Mouse (Mus musculus): ENCODE data around the gene Nr5a2. TPM values are rescaled to one million over a fixed set of nuclear protein-coding genes. Genes with fewer than 3 reads are reported as not detected.

The Nr5a2 gene
- polyA plus RNA-seq, 1 experiment from 2014 or later = 3.1 TPM

- Histone ChIP-seq H3K36me3 (replicated peaks; ENCODE audit: insufficient read depth, low read length) (no peaks in the 10 kb centered on the region), H3K27ac (ENCODE audit: low read depth) (no peak overlapping the region), H3K9ac (replicated peaks) (no peak overlapping the region), H3K27me3 (ENCODE audit: insufficient read depth, low read length) (peaks cover 50% of the 10 kb centered on the region), H3K9me3 (ENCODE audit: low read length) (no peaks in the 10 kb centered on the region), H3K4me2 (ENCODE audit: low read depth, low read length) (peak overlapping the region; percentile 63), H3K4me1 (ENCODE audit: insufficient read depth) (peaks cover 7% of the 10 kb centered on the region), H3K4me3 (ENCODE audit: low read depth, low read length) (peak overlapping the region; percentile 15; the same call in 1 of the 2 replicates)
- ATAC-seq = no peak
- TF ChIP-seq EP300 (IDR thresholded peaks at IDR 0.05; ENCODE audit: low read depth) (no peak), CTCF (IDR thresholded peaks at IDR 0.05; ENCODE audit: low read depth) (no peak)
- DNase-seq = no peak
- 7% methylated on average over 17 of the region's 21 CpGs for WGBS (ENCODE audit: insufficient replicate concordance)
Observed at GRCm38 (mm10) chr1:136951946-136952531, 8.2 kb downstream of the Nr5a2 start.

GRCm38 (mm10) chr1:136951155-136951650 lies 9.0 kb downstream of the Nr5a2 start:
- WGBS (ENCODE audit: insufficient replicate concordance) = 14% methylated on average over 3 of the region's 3 CpGs
- no peaks in the 10 kb centered on the region for H3K9me3 ChIP-seq (ENCODE audit: low read length)
- TF ChIP-seq CTCF (IDR thresholded peaks at IDR 0.05; ENCODE audit: low read depth) = no peak
- no peak for TF ChIP-seq EP300 (IDR thresholded peaks at IDR 0.05; ENCODE audit: low read depth)
- no peaks in the 10 kb centered on the region for H3K36me3 ChIP-seq (replicated peaks; ENCODE audit: insufficient read depth, low read length)
- no peak overlapping the region for H3K4me2 ChIP-seq (ENCODE audit: low read depth, low read length)
- no peak overlapping the region for H3K27ac ChIP-seq (ENCODE audit: low read depth)
- H3K4me1 ChIP-seq (ENCODE audit: insufficient read depth) = peaks cover 7% of the 10 kb centered on the region
- H3K27me3 ChIP-seq (ENCODE audit: insufficient read depth, low read length) = peaks cover 56% of the 10 kb centered on the region
- H3K9ac ChIP-seq (replicated peaks) = no peak overlapping the region
- no peak for DNase-seq
- H3K4me3 ChIP-seq (ENCODE audit: low read depth, low read length) = no peak overlapping the region
- no peak for ATAC-seq

GRCm38 (mm10) chr1:136949323-136949741 lies 10.9 kb downstream of the Nr5a2 start:
- DNase-seq (peak; percentile 55), ATAC-seq (peak; percentile 48)
- Histone ChIP-seq H3K36me3 (replicated peaks; ENCODE audit: insufficient read depth, low read length) (no peaks in the 10 kb centered on the region), H3K27ac (ENCODE audit: low read depth) (peak overlapping the region; percentile 91), H3K27me3 (ENCODE audit: insufficient read depth, low read length) (peaks cover 69% of the 10 kb centered on the region), H3K4me2 (ENCODE audit: low read depth, low read length) (peak overlapping the region; percentile 65), H3K9ac (replicated peaks) (peak overlapping the region; percentile 74), H3K4me1 (ENCODE audit: insufficient read depth) (peaks cover 7% of the 10 kb centered on the region), H3K4me3 (ENCODE audit: low read depth, low read length) (peak overlapping the region; percentile 63), H3K9me3 (ENCODE audit: low read length) (no peaks in the 10 kb centered on the region)
- 4% methylated on average over 11 of the region's 12 CpGs for WGBS (ENCODE audit: insufficient replicate concordance)
- TF ChIP-seq CTCF (IDR thresholded peaks at IDR 0.05; ENCODE audit: low read depth) = no peak
- TF ChIP-seq EP300 (IDR thresholded peaks at IDR 0.05; ENCODE audit: low read depth) = no peak

- H3K4me3 ChIP-seq (ENCODE audit: low read depth, low read length) = peak overlapping the region; percentile 63
- H3K27me3 ChIP-seq (ENCODE audit: insufficient read depth, low read length) = peaks cover 69% of the 10 kb centered on the region
- H3K4me1 ChIP-seq (ENCODE audit: insufficient read depth) = peaks cover 7% of the 10 kb centered on the region
- ATAC-seq = peak; percentile 44
- H3K9me3 ChIP-seq (ENCODE audit: low read length) = no peaks in the 10 kb centered on the region
- peak overlapping the region; percentile 65 for H3K4me2 ChIP-seq (ENCODE audit: low read depth, low read length)
- H3K9ac ChIP-seq (replicated peaks) = peak overlapping the region; percentile 74
- WGBS (ENCODE audit: insufficient replicate concordance) = under 1% methylated on average over 60 of the region's 61 CpGs
- H3K36me3 ChIP-seq (replicated peaks; ENCODE audit: insufficient read depth, low read length) = 0 out of 2 replicates have a peak, but pooled peaks cover 3% of the 10 kb centered on the region
- peak overlapping the region; percentile 91 for H3K27ac ChIP-seq (ENCODE audit: low read depth)
- DNase-seq = peak; percentile 52
- no peak for TF ChIP-seq EP300 (IDR thresholded peaks at IDR 0.05; ENCODE audit: low read depth)
- TF ChIP-seq CTCF (IDR thresholded peaks at IDR 0.05; ENCODE audit: low read depth) = no peak
Observed at GRCm38 (mm10) chr1:136948511-136949275, 11.6 kb downstream of the Nr5a2 start.

GRCm38 (mm10) chr1:136948127-136948422 lies 12.2 kb downstream of the Nr5a2 start:
- H3K4me2 ChIP-seq (ENCODE audit: low read depth, low read length) = peak overlapping the region; percentile 65
- H3K9me3 ChIP-seq (ENCODE audit: low read length) = no peaks in the 10 kb centered on the region
- peaks cover 69% of the 10 kb centered on the region for H3K27me3 ChIP-seq (ENCODE audit: insufficient read depth, low read length)
- H3K9ac ChIP-seq (replicated peaks) = peak overlapping the region; percentile 74
- H3K36me3 ChIP-seq (replicated peaks; ENCODE audit: insufficient read depth, low read length) = 0 out of 2 replicates have a peak, but pooled peaks cover 3% of the 10 kb centered on the region
- TF ChIP-seq CTCF (IDR thresholded peaks at IDR 0.05; ENCODE audit: low read depth) (no peak), EP300 (IDR thresholded peaks at IDR 0.05; ENCODE audit: low read depth) (no peak)
- peak overlapping the region; percentile 63 for H3K4me3 ChIP-seq (ENCODE audit: low read depth, low read length)
- peak overlapping the region; percentile 91 for H3K27ac ChIP-seq (ENCODE audit: low read depth)
- no peak for DNase-seq
- 4% methylated on average over 7 of the region's 7 CpGs for WGBS (ENCODE audit: insufficient replicate concordance)
- ATAC-seq = no peak
- peaks cover 7% of the 10 kb centered on the region for H3K4me1 ChIP-seq (ENCODE audit: insufficient read depth)

- TF ChIP-seq EP300 (IDR thresholded peaks at IDR 0.05; ENCODE audit: low read depth) = no peak
- no peak for TF ChIP-seq CTCF (IDR thresholded peaks at IDR 0.05; ENCODE audit: low read depth)
- peaks cover 5% of the 10 kb centered on the region; the same call in 1 of the 2 replicates for H3K4me1 ChIP-seq (ENCODE audit: insufficient read depth)
- H3K9ac ChIP-seq (replicated peaks) = peak overlapping the region; percentile 74
- ATAC-seq (no peak), DNase-seq (no peak)
- H3K9me3 ChIP-seq (ENCODE audit: low read length) = no peaks in the 10 kb centered on the region
- peak overlapping the region; percentile 91 for H3K27ac ChIP-seq (ENCODE audit: low read depth)
- WGBS (ENCODE audit: insufficient replicate concordance) = 3% methylated on average over 20 of the region's 20 CpGs
- peak overlapping the region; percentile 63 for H3K4me3 ChIP-seq (ENCODE audit: low read depth, low read length)
- 0 out of 2 replicates have a peak, but pooled peaks cover 3% of the 10 kb centered on the region for H3K36me3 ChIP-seq (replicated peaks; ENCODE audit: insufficient read depth, low read length)
- peak overlapping the region; percentile 65 for H3K4me2 ChIP-seq (ENCODE audit: low read depth, low read length)
- H3K27me3 ChIP-seq (ENCODE audit: insufficient read depth, low read length) = peaks cover 64% of the 10 kb centered on the region
Observed at GRCm38 (mm10) chr1:136947394-136948126, 12.7 kb downstream of the Nr5a2 start.

Data from liver, postnatal 0 days (tissue).